23 mouse cellular contexts compared by ENCODE assay signal in the genomic region with DNA sequence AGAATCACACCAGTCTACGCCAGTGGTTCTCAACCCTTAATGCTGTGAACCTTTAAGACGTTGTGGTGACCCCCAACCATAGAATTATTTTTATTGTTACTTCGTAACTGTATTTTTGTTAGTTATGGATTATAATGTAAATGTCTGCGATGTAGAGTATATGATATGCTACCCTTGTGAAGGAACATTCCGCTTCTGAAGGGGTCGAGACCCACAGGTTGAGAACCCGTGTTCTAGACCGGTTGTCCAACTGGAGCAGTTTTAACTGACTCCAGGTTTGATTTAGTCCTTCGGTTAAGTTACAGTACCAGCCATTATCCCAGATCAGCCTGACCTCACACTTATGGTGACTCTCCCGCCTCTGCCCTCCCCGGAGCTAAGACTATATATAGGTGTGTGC.
"Had no signal": no experiment of that assay in that cellular context is flagged by ENCODE, and none has a peak within 500 bp of the region (broad histone marks: within the 10 kb centered on the region; RNA-seq: fewer than 3 reads in every experiment).

No protein-coding gene starts in this region.

- ATAC-seq: forebrain, embryonic 15.5 days; forebrain, postnatal 0 days had no signal

- H3K9ac ChIP-seq: embryonic facial prominence, embryonic 12.5 days; embryonic facial prominence, embryonic 13.5 days; embryonic facial prominence, embryonic 15.5 days; forebrain, embryonic 12.5 days; forebrain, embryonic 13.5 days; forebrain, embryonic 15.5 days; forebrain, postnatal 0 days had no signal

- H3K36me3 ChIP-seq: embryonic facial prominence, embryonic 10.5 days; embryonic facial prominence, embryonic 12.5 days; embryonic facial prominence, embryonic 13.5 days; embryonic facial prominence, embryonic 15.5 days; forebrain, embryonic 10.5 days; forebrain, embryonic 12.5 days; forebrain, embryonic 15.5 days had no signal

- H3K9me3 ChIP-seq: embryonic facial prominence, embryonic 10.5 days; embryonic facial prominence, embryonic 12.5 days; embryonic facial prominence, embryonic 13.5 days; embryonic facial prominence, embryonic 15.5 days; forebrain, embryonic 10.5 days; forebrain, embryonic 12.5 days; forebrain, embryonic 13.5 days; forebrain, embryonic 15.5 days had no signal

- H3K4me2 ChIP-seq: embryonic facial prominence, embryonic 12.5 days; embryonic facial prominence, embryonic 13.5 days; embryonic facial prominence, embryonic 15.5 days; forebrain, embryonic 12.5 days; forebrain, embryonic 13.5 days; forebrain, embryonic 15.5 days had no signal

- H3K4me1 ChIP-seq: embryonic facial prominence, embryonic 10.5 days; embryonic facial prominence, embryonic 12.5 days; embryonic facial prominence, embryonic 15.5 days; forebrain, embryonic 12.5 days had no signal

- H3K4me3 ChIP-seq: embryonic facial prominence, embryonic 10.5 days; embryonic facial prominence, embryonic 12.5 days; embryonic facial prominence, embryonic 13.5 days; embryonic facial prominence, embryonic 15.5 days; erythroblast, embryonic 14.5 days; forebrain, embryonic 10.5 days; forebrain, embryonic 12.5 days; forebrain, embryonic 13.5 days; forebrain, embryonic 15.5 days; gastrocnemius, adult 2 months; heart, adult 2 months had no signal

- H3K27me3 ChIP-seq: embryonic facial prominence, embryonic 12.5 days; embryonic facial prominence, embryonic 13.5 days; embryonic facial prominence, embryonic 15.5 days; forebrain, embryonic 12.5 days; forebrain, embryonic 13.5 days; forebrain, embryonic 15.5 days had no signal

- DNase-seq: cerebellum, adult 9-10 months; cerebellum, adult 9-11 months; cerebellum, postnatal 10 days; cerebellum, postnatal 14 days; cerebellum, postnatal 25 days; cerebellum, postnatal 36 days; forebrain, postnatal 0 days; gastrocnemius, adult 2 months; gastrocnemius, postnatal 10 days; gastrocnemius, postnatal 14 days; gastrocnemius, postnatal 25 days; gastrocnemius, postnatal 36 days; heart, adult 18-20 months; heart, adult 2 months had no signal

- H3K27ac ChIP-seq: embryonic facial prominence, embryonic 10.5 days; embryonic facial prominence, embryonic 12.5 days; embryonic facial prominence, embryonic 13.5 days; embryonic facial prominence, embryonic 15.5 days; forebrain, embryonic 10.5 days; forebrain, embryonic 12.5 days; forebrain, embryonic 13.5 days; gastrocnemius, adult 2 months; heart, adult 2 months had no signal
